Mouse (Mus musculus): ENCODE measurements at regions not wholly inside any gene's neighbourhood (a gene's known extent, or its start where the extent isn't known, plus 50 kb on each side); places are given as distances from the start of the nearest gene placed in this dataset.

DNA sequence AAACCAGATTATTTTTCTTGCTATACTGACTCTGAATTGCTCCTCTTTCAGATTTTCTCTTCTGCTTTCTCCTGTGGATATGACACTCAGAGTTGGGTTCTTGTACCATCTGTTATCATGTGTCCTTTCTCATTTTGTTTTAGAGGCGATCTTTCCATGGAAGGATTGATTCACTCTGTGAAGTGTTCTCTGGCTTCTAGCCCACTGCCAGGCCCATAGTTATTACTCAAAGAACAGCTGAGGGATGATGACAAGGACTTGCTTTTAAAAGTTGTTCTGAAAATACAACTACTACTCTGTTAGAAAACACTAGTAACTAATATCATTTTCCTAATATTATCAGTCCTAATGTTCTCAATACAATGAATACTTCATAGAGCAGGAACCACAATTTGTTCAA lies 794.9 kb downstream of the Gsdmc2 start:
- no peak for DNase-seq (ENCODE audit: low read depth, low spot score)
- Histone ChIP-seq H3K4me1 (ENCODE audit: control insufficient read depth in 2 of 2, insufficient read depth in 2 of 2, low read length in 2 of 2, poor library complexity in 1 of 2) (no peaks in the 10 kb centered on the region), H3K36me3 (ENCODE audit: control insufficient read depth, insufficient read depth, low read length, poor library complexity, severe bottlenecking) (no peaks in the 10 kb centered on the region), H3K9me3 (ENCODE audit: control insufficient read depth, insufficient read depth, low read depth, low read length) (no peaks in the 10 kb centered on the region), H3K27ac (ENCODE audit: insufficient read depth, low read depth, low read length, poor library complexity, severe bottlenecking) (no peak overlapping the region), H3K4me3 (ENCODE audit: insufficient read depth in 1 of 2, low read depth in 1 of 2, low read length in 2 of 2, poor library complexity in 1 of 2, severe bottlenecking in 1 of 2) (no peak overlapping the region), H3K9ac (ENCODE audit: insufficient read depth, low read depth, low read length, poor library complexity, severe bottlenecking) (no peak overlapping the region)
- in situ Hi-C loops (cut with MboI; ENCODE audit: low sequenced_read_pairs in 2 of 2, unreplicated experiment in 2 of 2), result no loop called here
- no peak for TF ChIP-seq ZNF384 (IDR thresholded peaks at IDR 0.05; ENCODE audit: low read depth, low read length)

DNA sequence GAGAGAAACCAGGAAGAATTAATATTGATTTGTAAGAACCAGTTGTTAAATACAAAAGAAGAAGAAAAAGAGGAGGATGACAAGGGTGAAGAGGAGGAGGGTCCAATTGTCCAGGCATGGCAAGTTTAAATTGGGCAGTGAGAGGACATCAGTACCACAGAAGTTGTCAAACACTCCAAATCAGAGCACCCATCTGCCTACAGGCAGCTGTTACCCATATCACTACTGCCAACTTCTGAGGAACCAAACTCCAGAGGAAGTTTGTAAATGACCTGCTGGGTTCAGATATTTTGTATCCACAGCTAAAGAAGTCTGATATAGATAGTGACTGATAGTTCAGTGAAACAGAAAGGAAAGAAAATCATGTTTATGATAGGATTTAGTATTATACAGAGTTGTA lies 802.6 kb downstream of the Gsdmc2 start:
- in situ Hi-C loops (cut with MboI; ENCODE audit: low sequenced_read_pairs in 2 of 2, unreplicated experiment in 2 of 2), result no loop called here
- Histone ChIP-seq H3K27ac (ENCODE audit: insufficient read depth, low read depth, low read length, poor library complexity, severe bottlenecking) (no peak overlapping the region), H3K4me3 (ENCODE audit: insufficient read depth in 1 of 2, low read depth in 1 of 2, low read length in 2 of 2, poor library complexity in 1 of 2, severe bottlenecking in 1 of 2) (no peak overlapping the region), H3K4me1 (ENCODE audit: control insufficient read depth in 2 of 2, insufficient read depth in 2 of 2, low read length in 2 of 2, poor library complexity in 1 of 2) (no peaks in the 10 kb centered on the region), H3K36me3 (ENCODE audit: control insufficient read depth, insufficient read depth, low read length, poor library complexity, severe bottlenecking) (no peaks in the 10 kb centered on the region), H3K9ac (ENCODE audit: insufficient read depth, low read depth, low read length, poor library complexity, severe bottlenecking) (no peak overlapping the region), H3K9me3 (ENCODE audit: control insufficient read depth, insufficient read depth, low read depth, low read length) (no peaks in the 10 kb centered on the region)
- TF ChIP-seq ZNF384 (IDR thresholded peaks at IDR 0.05; ENCODE audit: low read depth, low read length) (no peak), HCFC1 (IDR thresholded peaks at IDR 0.05; ENCODE audit: borderline replicate concordance, insufficient read depth, low read length) (no peak), CHD2 (IDR thresholded peaks at IDR 0.05; ENCODE audit: low read depth, low read length) (no peak), ZC3H11A (IDR thresholded peaks at IDR 0.05; ENCODE audit: borderline replicate concordance, low read depth, low read length) (no peak), MAFK (IDR thresholded peaks at IDR 0.05; ENCODE audit: insufficient read depth, low read depth, low read length) (no peak)
- no peak for DNase-seq (ENCODE audit: low read depth, low spot score)

DNA sequence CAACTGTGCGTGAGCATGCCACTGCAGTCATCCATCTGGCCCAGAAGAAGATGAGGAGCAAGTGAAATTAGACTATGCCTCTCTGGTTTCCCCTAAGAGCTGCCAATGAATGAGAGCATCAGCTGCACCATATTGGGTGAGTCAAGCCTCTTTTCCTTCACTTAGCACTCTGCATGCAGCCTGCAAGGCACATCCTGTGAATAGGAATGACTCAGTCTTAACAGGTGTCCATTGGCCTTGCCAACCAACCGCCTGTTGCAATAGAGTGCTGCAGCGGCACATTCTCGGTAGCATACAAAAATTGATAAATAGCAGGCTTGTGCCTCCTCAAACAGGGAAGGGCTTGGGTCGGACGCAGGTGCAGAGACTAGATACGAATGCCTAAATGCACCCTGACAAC lies 808.7 kb downstream of the Gsdmc2 start:
- TF ChIP-seq ZNF384 (IDR thresholded peaks at IDR 0.05; ENCODE audit: low read depth, low read length) (no peak), CHD2 (IDR thresholded peaks at IDR 0.05; ENCODE audit: low read depth, low read length) (no peak), HCFC1 (IDR thresholded peaks at IDR 0.05; ENCODE audit: borderline replicate concordance, insufficient read depth, low read length) (no peak), MAFK (IDR thresholded peaks at IDR 0.05; ENCODE audit: insufficient read depth, low read depth, low read length) (no peak), ZC3H11A (IDR thresholded peaks at IDR 0.05; ENCODE audit: borderline replicate concordance, low read depth, low read length) (no peak)
- Histone ChIP-seq H3K36me3 (ENCODE audit: control insufficient read depth, insufficient read depth, low read length, poor library complexity, severe bottlenecking) (no peaks in the 10 kb centered on the region), H3K4me3 (ENCODE audit: insufficient read depth in 1 of 2, low read depth in 1 of 2, low read length in 2 of 2, poor library complexity in 1 of 2, severe bottlenecking in 1 of 2) (no peak overlapping the region), H3K4me1 (ENCODE audit: control insufficient read depth in 2 of 2, insufficient read depth in 2 of 2, low read length in 2 of 2, poor library complexity in 1 of 2) (no peaks in the 10 kb centered on the region), H3K9ac (ENCODE audit: insufficient read depth, low read depth, low read length, poor library complexity, severe bottlenecking) (no peak overlapping the region), H3K9me3 (ENCODE audit: control insufficient read depth, insufficient read depth, low read depth, low read length) (no peaks in the 10 kb centered on the region), H3K27ac (ENCODE audit: insufficient read depth, low read depth, low read length, poor library complexity, severe bottlenecking) (no peak overlapping the region)
- DNase-seq (ENCODE audit: low read depth, low spot score), result no peak
- in situ Hi-C loops (cut with MboI; ENCODE audit: low sequenced_read_pairs in 2 of 2, unreplicated experiment in 2 of 2), result no loop called here

DNA sequence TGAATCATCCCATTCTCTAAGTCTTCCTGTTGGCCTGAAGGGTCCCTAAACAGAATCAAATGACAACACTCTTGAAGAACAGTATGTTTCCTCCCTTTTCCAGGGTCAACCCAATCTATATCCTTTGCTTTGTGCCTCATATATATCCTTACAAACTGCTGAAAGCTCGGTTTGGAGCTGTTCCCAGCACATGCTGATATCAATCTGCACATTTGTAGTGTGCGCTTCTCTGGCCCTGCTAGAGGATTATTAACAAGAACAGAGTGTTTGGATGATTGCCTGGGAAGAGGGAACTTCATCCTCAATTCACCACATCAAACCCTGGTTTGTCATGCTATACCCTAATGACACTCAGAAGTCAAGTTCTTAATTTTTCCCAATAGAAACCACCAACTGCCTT lies 824.2 kb downstream of the Gsdmc2 start:
- H3K9me3 ChIP-seq (ENCODE audit: control insufficient read depth, insufficient read depth, low read depth, low read length), result no peaks in the 10 kb centered on the region
- H3K27ac ChIP-seq (ENCODE audit: insufficient read depth, low read depth, low read length, poor library complexity, severe bottlenecking), result no peak overlapping the region
- H3K4me3 ChIP-seq (ENCODE audit: insufficient read depth in 1 of 2, low read depth in 1 of 2, low read length in 2 of 2, poor library complexity in 1 of 2, severe bottlenecking in 1 of 2), result no peak overlapping the region
- H3K9ac ChIP-seq (ENCODE audit: insufficient read depth, low read depth, low read length, poor library complexity, severe bottlenecking), result no peak overlapping the region
- in situ Hi-C loops (cut with MboI; ENCODE audit: low sequenced_read_pairs in 2 of 2, unreplicated experiment in 2 of 2), result no loop called here
- H3K36me3 ChIP-seq (ENCODE audit: control insufficient read depth, insufficient read depth, low read length, poor library complexity, severe bottlenecking), result no peaks in the 10 kb centered on the region
- H3K4me1 ChIP-seq (ENCODE audit: control insufficient read depth in 2 of 2, insufficient read depth in 2 of 2, low read length in 2 of 2, poor library complexity in 1 of 2), result no peaks in the 10 kb centered on the region
- TF ChIP-seq HCFC1 (IDR thresholded peaks at IDR 0.05; ENCODE audit: borderline replicate concordance, insufficient read depth, low read length), result no peak
- TF ChIP-seq MAFK (IDR thresholded peaks at IDR 0.05; ENCODE audit: insufficient read depth, low read depth, low read length), result no peak
- TF ChIP-seq CHD2 (IDR thresholded peaks at IDR 0.05; ENCODE audit: low read depth, low read length), result no peak
- no peak for TF ChIP-seq ZNF384 (IDR thresholded peaks at IDR 0.05; ENCODE audit: low read depth, low read length)
- TF ChIP-seq ZC3H11A (IDR thresholded peaks at IDR 0.05; ENCODE audit: borderline replicate concordance, low read depth, low read length), result no peak
- DNase-seq (ENCODE audit: low read depth, low spot score), result no peak

DNA sequence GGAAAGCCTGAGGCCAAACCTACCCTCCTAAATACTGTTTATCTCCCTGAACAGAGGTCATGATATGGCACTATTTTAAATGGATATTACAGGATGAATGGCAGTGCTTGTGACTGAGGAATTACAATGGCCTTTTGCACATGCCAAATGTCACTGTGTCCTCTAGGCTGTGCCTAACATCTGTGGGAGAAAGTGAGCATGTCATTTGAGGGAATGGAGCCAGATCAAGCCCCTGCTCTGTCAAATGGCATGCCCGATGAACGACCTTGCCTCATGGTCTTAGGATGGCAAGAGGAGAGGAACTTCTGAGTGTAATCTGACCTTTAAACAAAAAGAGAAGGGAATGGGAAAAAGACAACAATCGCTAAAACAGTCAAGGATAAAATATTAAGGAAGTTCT lies 827.0 kb downstream of the Gsdmc2 start:
- in situ Hi-C loops (cut with MboI; ENCODE audit: low sequenced_read_pairs in 2 of 2, unreplicated experiment in 2 of 2), result no loop called here

More for the DNA sequence above, 827.0 kb downstream of the Gsdmc2 start:
- Histone ChIP-seq H3K36me3 (ENCODE audit: control insufficient read depth, insufficient read depth, low read length, poor library complexity, severe bottlenecking) (no peaks in the 10 kb centered on the region), H3K27ac (ENCODE audit: insufficient read depth, low read depth, low read length, poor library complexity, severe bottlenecking) (no peak overlapping the region), H3K4me3 (ENCODE audit: insufficient read depth in 1 of 2, low read depth in 1 of 2, low read length in 2 of 2, poor library complexity in 1 of 2, severe bottlenecking in 1 of 2) (no peak overlapping the region), H3K9ac (ENCODE audit: insufficient read depth, low read depth, low read length, poor library complexity, severe bottlenecking) (no peak overlapping the region), H3K4me1 (ENCODE audit: control insufficient read depth in 2 of 2, insufficient read depth in 2 of 2, low read length in 2 of 2, poor library complexity in 1 of 2) (no peaks in the 10 kb centered on the region), H3K9me3 (ENCODE audit: control insufficient read depth, insufficient read depth, low read depth, low read length) (no peaks in the 10 kb centered on the region)
- DNase-seq (ENCODE audit: low read depth, low spot score), result no peak
- no peak for TF ChIP-seq ZC3H11A (IDR thresholded peaks at IDR 0.05; ENCODE audit: borderline replicate concordance, low read depth, low read length)

Measured in ES-E14 (cell line).